18 mouse cellular contexts compared by ENCODE assay signal in genomic region chr6:12467339-12468124, GRCm38 (mm10).
A peak's percentile ranks its signal among the peaks of the same experiment; 100 is the strongest.
DNase-seq lines count a peak whose midpoint lies in the region; ATAC-seq and TF ChIP-seq lines count a peak whose summit lies in the region.
"Had no signal": no experiment of that assay in that cellular context is flagged by ENCODE, and none has a peak within 500 bp of the region (broad histone marks: within the 10 kb centered on the region; RNA-seq: fewer than 3 reads in every experiment).

No protein-coding gene starts in this region.

- no peak for TF ChIP-seq POLR2A in cortical plate, adult 2 months (IDR thresholded peaks at IDR 0.05; ENCODE audit: extremely low read depth, insufficient read depth, low read length)

- TF ChIP-seq CTCF in cortical plate, adult 2 months (IDR thresholded peaks at IDR 0.05; ENCODE audit: extremely low read depth, insufficient read depth, low read length) = no peak
- TF ChIP-seq CTCF in left cerebral cortex, adult 2 months (IDR thresholded peaks at IDR 0.05) = no peak

- 0 out of 2 replicates have a peak, but pooled peaks cover 4% of the 10 kb centered on the region for H3K36me3 ChIP-seq in hindbrain, embryonic 13.5 days
- H3K36me3 ChIP-seq in hindbrain, embryonic 12.5 days = peaks cover 5% of the 10 kb centered on the region; the same call in 1 of the 2 replicates
- H3K36me3 ChIP-seq in midbrain, embryonic 11.5 days (ENCODE audit: control insufficient read depth, insufficient read depth, low read length) = no peaks in the 10 kb centered on the region
- no peaks in the 10 kb centered on the region for H3K36me3 ChIP-seq in midbrain, embryonic 15.5 days (replicated peaks)
- H3K36me3 ChIP-seq: embryonic facial prominence, embryonic 15.5 days had no signal

- peak; percentile 73 for ATAC-seq in hindbrain, embryonic 13.5 days (ENCODE audit: low FRiP score)
- no peak for ATAC-seq in hindbrain, embryonic 12.5 days (ENCODE audit: low FRiP score)
- ATAC-seq in midbrain, embryonic 11.5 days (ENCODE audit: low FRiP score) = 0 out of 2 replicates have a peak, but pooled peaks have one; percentile 46
- ATAC-seq in midbrain, embryonic 15.5 days (replicated peaks) = no peak
- ATAC-seq: forebrain, embryonic 16.5 days had no signal

- no peaks in the 10 kb centered on the region for H3K9me3 ChIP-seq in hindbrain, embryonic 13.5 days
- H3K9me3 ChIP-seq in hindbrain, embryonic 12.5 days (replicated peaks) = no peaks in the 10 kb centered on the region
- H3K9me3 ChIP-seq in midbrain, embryonic 11.5 days (ENCODE audit: control insufficient read depth, low read length) = no peaks in the 10 kb centered on the region
- H3K9me3 ChIP-seq in midbrain, embryonic 15.5 days = no peaks in the 10 kb centered on the region
- H3K9me3 ChIP-seq: embryonic facial prominence, embryonic 15.5 days had no signal

- peaks cover 14% of the 10 kb centered on the region for H3K4me1 ChIP-seq in hindbrain, embryonic 13.5 days (replicated peaks)
- H3K4me1 ChIP-seq in hindbrain, embryonic 12.5 days = no peaks in the 10 kb centered on the region; the same call in 1 of the 2 replicates
- peaks cover 8% of the 10 kb centered on the region for H3K4me1 ChIP-seq in midbrain, embryonic 11.5 days (ENCODE audit: control insufficient read depth, insufficient read depth, low read length)
- H3K4me1 ChIP-seq in midbrain, embryonic 15.5 days = no peaks in the 10 kb centered on the region
- H3K4me1 ChIP-seq in cortical plate, adult 2 months (ENCODE audit: control insufficient read depth, insufficient read depth, low read length) = no peaks in the 10 kb centered on the region; the same call in 1 of the 2 replicates

- no peaks in the 10 kb centered on the region for H3K27me3 ChIP-seq in hindbrain, embryonic 13.5 days
- no peaks in the 10 kb centered on the region for H3K27me3 ChIP-seq in hindbrain, embryonic 12.5 days
- no peaks in the 10 kb centered on the region for H3K27me3 ChIP-seq in midbrain, embryonic 11.5 days (ENCODE audit: control insufficient read depth, insufficient read depth, low read length)
- H3K27me3 ChIP-seq in midbrain, embryonic 15.5 days (replicated peaks) = no peaks in the 10 kb centered on the region
- H3K27me3 ChIP-seq: embryonic facial prominence, embryonic 15.5 days had no signal

- no peak for DNase-seq in midbrain, embryonic 11.5 days (ENCODE audit: low spot score, missing footprints)
- peak; percentile 0 for DNase-seq in forelimb bud, embryonic 11.5 days (ENCODE audit: low read depth, low spot score)
- DNase-seq in left cerebral cortex, adult 2 months (ENCODE audit: extremely low spot score in 1 of 2, low spot score in 2 of 2) = no peak
- no peak for DNase-seq in right cerebral cortex, postnatal 10 days (ENCODE audit: low spot score in 2 of 2)
- DNase-seq: cerebellum, adult 8-10 months; gastrocnemius, postnatal 25 days; heart, adult 2 months; kidney, adult 18-20 months; lung, adult 18-20 months; lung, postnatal 36 days; thymus, postnatal 25 days had no signal

- intact Hi-C loops in left cerebral cortex, adult 2 months (cut with DNase I) = no loop called here

- H3K4me3 ChIP-seq in hindbrain, embryonic 13.5 days = no peak overlapping the region
- no peak overlapping the region for H3K4me3 ChIP-seq in hindbrain, embryonic 12.5 days
- H3K4me3 ChIP-seq in midbrain, embryonic 11.5 days (ENCODE audit: low read depth, low read length) = no peak overlapping the region
- H3K4me3 ChIP-seq in midbrain, embryonic 15.5 days = no peak overlapping the region
- H3K4me3 ChIP-seq in cortical plate, adult 2 months (ENCODE audit: insufficient read depth, low read length) = no peak overlapping the region
- no peak overlapping the region for H3K4me3 ChIP-seq in left cerebral cortex, adult 2 months
- H3K4me3 ChIP-seq: embryonic facial prominence, embryonic 15.5 days; heart, adult 2 months had no signal

- peak overlapping the region; percentile 55 for H3K27ac ChIP-seq in hindbrain, embryonic 13.5 days
- no peak overlapping the region for H3K27ac ChIP-seq in hindbrain, embryonic 12.5 days
- H3K27ac ChIP-seq in midbrain, embryonic 11.5 days (ENCODE audit: low read depth, low read length) = no peak overlapping the region
- H3K27ac ChIP-seq in midbrain, embryonic 15.5 days = no peak overlapping the region
- 0 out of 2 replicates have a peak overlapping the region, but pooled peaks have one; percentile 81 for H3K27ac ChIP-seq in cortical plate, adult 2 months (ENCODE audit: insufficient read depth, low read length)
- no peak overlapping the region for H3K27ac ChIP-seq in left cerebral cortex, adult 2 months
- H3K27ac ChIP-seq: embryonic facial prominence, embryonic 15.5 days; heart, adult 2 months; kidney, postnatal 0 days had no signal

- H3K4me2 ChIP-seq in hindbrain, embryonic 13.5 days = no peak overlapping the region
- no peak overlapping the region for H3K4me2 ChIP-seq in hindbrain, embryonic 12.5 days (replicated peaks)
- no peak overlapping the region for H3K4me2 ChIP-seq in midbrain, embryonic 11.5 days
- no peak overlapping the region for H3K4me2 ChIP-seq in midbrain, embryonic 15.5 days
- H3K4me2 ChIP-seq: embryonic facial prominence, embryonic 15.5 days had no signal

- no peak overlapping the region for H3K9ac ChIP-seq in hindbrain, embryonic 13.5 days
- no peak overlapping the region for H3K9ac ChIP-seq in hindbrain, embryonic 12.5 days
- no peak overlapping the region for H3K9ac ChIP-seq in midbrain, embryonic 11.5 days (ENCODE audit: low read length)
- H3K9ac ChIP-seq in midbrain, embryonic 15.5 days = no peak overlapping the region
- H3K9ac ChIP-seq: embryonic facial prominence, embryonic 15.5 days had no signal

- 44% methylated on average over 7 of the region's 7 CpGs for WGBS in hindbrain, embryonic 13.5 days
- 65% methylated on average over 7 of the region's 7 CpGs for WGBS in hindbrain, embryonic 12.5 days
- WGBS in midbrain, embryonic 11.5 days = 70% methylated on average over 7 of the region's 7 CpGs
- 54% methylated on average over 7 of the region's 7 CpGs for WGBS in midbrain, embryonic 15.5 days

Comparison
In these comparisons a context has a peak if more than half of its experiments do, and no peak if none do; other contexts are left out.
1. ATAC-seq: peak in hindbrain, embryonic 13.5 days (single experiment) and midbrain, embryonic 11.5 days (single experiment); none in hindbrain, embryonic 12.5 days (single experiment) and midbrain, embryonic 15.5 days (single experiment).
2. H3K27ac ChIP-seq: peak in hindbrain, embryonic 13.5 days (single experiment) and cortical plate, adult 2 months (single experiment); none in hindbrain, embryonic 12.5 days (single experiment), midbrain, embryonic 11.5 days (single experiment), midbrain, embryonic 15.5 days (single experiment) and left cerebral cortex, adult 2 months (single experiment).